Mouse (Mus musculus) liver, embryonic 11.5 days (tissue): Measurements from ENCODE around the gene Nolc1. TPM values are rescaled to one million over a fixed set of nuclear protein-coding genes. Genes with fewer than 3 reads are reported as not detected.

Experiments used
- ATAC-seq: fragments of 200-750 bp; cut with Nextera tagmentation; replicated peaks from 2 replicates; pipeline ENCODE4 v1.8.0; 2017; ENCODE audit warnings: moderate number of reproducible peaks, mild to moderate bottlenecking, moderate TSS enrichment, moderate library complexity; ENCODE audit not compliant: low FRiP score
- DNase-seq: peaks from one replicate; pipeline ENCODE4 v3.0.0-alpha.2; 2017; ENCODE audit warnings: low spot score
- H3K27ac ChIP-seq: fragments of 300-500 bp; sonication (generic); 2 replicates; pipeline ENCODE4 v1.5.1; 2014; ENCODE audit warnings: mild to moderate bottlenecking, low read depth, low read length, control low read depth
- H3K27me3 ChIP-seq: fragments of 300-500 bp; sonication (generic); replicated peaks from 2 replicates; pipeline ENCODE4 v1.6.1; 2014; ENCODE audit warnings: low read length, mixed read lengths; ENCODE audit not compliant: control insufficient read depth, insufficient read depth
- H3K36me3 ChIP-seq: fragments of 300-500 bp; sonication (generic); 2 replicates; pipeline ENCODE4 v1.6.1; 2014; ENCODE audit warnings: mild to moderate bottlenecking, low read length, moderate library complexity, mixed read lengths; ENCODE audit not compliant: control insufficient read depth, insufficient read depth
- H3K4me1 ChIP-seq: fragments of 300-500 bp; sonication (generic); replicated peaks from 2 replicates; pipeline ENCODE4 v1.6.1; 2014; ENCODE audit warnings: low read length, mixed read lengths; ENCODE audit not compliant: control insufficient read depth, insufficient read depth
- H3K4me2 ChIP-seq: fragments of 300-500 bp; sonication (generic); 2 replicates; pipeline ENCODE4 v1.6.1; 2014; ENCODE audit warnings: mild to moderate bottlenecking, control low read depth, moderate library complexity
- H3K4me3 ChIP-seq: fragments of 300-500 bp; sonication (generic); 2 replicates; pipeline ENCODE4 v1.5.1; 2014; ENCODE audit warnings: low read depth, low read length, control low read depth
- H3K9ac ChIP-seq: fragments of 300-500 bp; sonication (generic); 2 replicates; pipeline ENCODE4 v1.6.1; 2014; ENCODE audit warnings: low read depth, low read length, control low read depth
- H3K9me3 ChIP-seq: fragments of 300-500 bp; sonication (generic); 2 replicates; pipeline ENCODE4 v1.6.1; 2016; ENCODE audit warnings: low read length, inconsistent platforms, mixed read lengths; ENCODE audit not compliant: control insufficient read depth
- WGBS: fragments of 180-500 bp; shearing (Covaris S2); extraction: QIAGEN DNeasy Blood & Tissue Kit; methylation state at CpG from one replicate; pipeline ENCODE4 v1.1.7; 2014; 5-methylcytosine and 5-hydroxymethylcytosine counted together
- polyA plus RNA-seq: library from polyadenylated mRNA; unstranded; fragments of >200 nt; fragmentation: Nextera tagmentation; extraction: Ambion mirVana; gene quantifications from 2 replicates; pipeline ENCODE4 v1.2.1, GENCODE M21; 2014

The Nolc1 gene
- 211 TPM in 2 replicates for polyA plus RNA-seq

GRCm38 (mm10) chr19:46075616-46076607, at the start of gene Nolc1:
Gene Nolc1 (plus strand): TSS chr19:46075863.
- under 1% methylated on average over 66 of the region's 66 CpGs for WGBS
- Histone ChIP-seq H3K27me3 (no peaks in the 10 kb centered on the region), H3K36me3 (peaks cover 58% of the 10 kb centered on the region), H3K4me3 (peak within 1 kb of the TSS; percentile 93), H3K4me2 (peak within 1 kb of the TSS; percentile 74), H3K9ac (peak within 1 kb of the TSS; percentile 95), H3K27ac (peak within 1 kb of the TSS; percentile 87), H3K9me3 (no peaks in the 10 kb centered on the region), H3K4me1 (peaks cover 31% of the 10 kb centered on the region)
- peak; percentile 99 for DNase-seq
- ATAC-seq: peak; percentile 90

- peaks cover 4% of the 10 kb centered on the region for H3K4me1 ChIP-seq
- H3K4me3 ChIP-seq: no peak overlapping the region
- no peaks in the 10 kb centered on the region for H3K9me3 ChIP-seq
- no peak overlapping the region for H3K4me2 ChIP-seq
- H3K36me3 ChIP-seq: peaks cover 7% of the 10 kb centered on the region; the same call in 1 of the 2 replicates
- no peak overlapping the region for H3K9ac ChIP-seq
- no peak for DNase-seq
- no peak for ATAC-seq
- 65% methylated on average over 8 of the region's 8 CpGs for WGBS
- no peaks in the 10 kb centered on the region for H3K27me3 ChIP-seq
- no peak overlapping the region for H3K27ac ChIP-seq
Measured at GRCm38 (mm10) chr19:46026567-46026966, 49.1 kb upstream of the Nolc1 start.

- Histone ChIP-seq H3K4me1 (peaks cover 4% of the 10 kb centered on the region), H3K4me3 (no peak overlapping the region), H3K4me2 (no peak overlapping the region), H3K9me3 (no peaks in the 10 kb centered on the region), H3K27ac (no peak overlapping the region), H3K9ac (no peak overlapping the region), H3K36me3 (peaks cover 29% of the 10 kb centered on the region), H3K27me3 (no peaks in the 10 kb centered on the region)
- WGBS: 70% methylated on average over 11 of the region's 11 CpGs
- ATAC-seq (no peak), DNase-seq (no peak)
Measured at GRCm38 (mm10) chr19:46028747-46029320, 46.8 kb upstream of the Nolc1 start.

- 86% methylated on average over 1 of the region's 1 CpGs for WGBS
- no peak overlapping the region for H3K4me2 ChIP-seq
- no peak for DNase-seq
- H3K9ac ChIP-seq: no peak overlapping the region
- H3K27me3 ChIP-seq: no peaks in the 10 kb centered on the region
- no peak for ATAC-seq
- no peaks in the 10 kb centered on the region for H3K9me3 ChIP-seq
- H3K36me3 ChIP-seq: peaks cover 38% of the 10 kb centered on the region
- H3K4me1 ChIP-seq: peaks cover 4% of the 10 kb centered on the region
- H3K4me3 ChIP-seq: no peak overlapping the region
- H3K27ac ChIP-seq: no peak overlapping the region; the same call in 1 of the 2 replicates
Measured at GRCm38 (mm10) chr19:46029652-46030051, 46.0 kb upstream of the Nolc1 start.

GRCm38 (mm10) chr19:46030196-46030983, 45.3 kb upstream of the Nolc1 start:
- Histone ChIP-seq H3K4me1 (peaks cover 7% of the 10 kb centered on the region), H3K36me3 (peaks cover 45% of the 10 kb centered on the region), H3K27me3 (no peaks in the 10 kb centered on the region), H3K4me2 (no peak overlapping the region), H3K4me3 (no peak overlapping the region), H3K9ac (no peak overlapping the region), H3K9me3 (no peaks in the 10 kb centered on the region), H3K27ac (no peak overlapping the region)
- no peak for ATAC-seq
- WGBS: 91% methylated on average over 10 of the region's 10 CpGs
- no peak for DNase-seq

GRCm38 (mm10) chr19:46031689-46032432, 43.8 kb upstream of the Nolc1 start:
- H3K27ac ChIP-seq: peak overlapping the region; percentile 58; the same call in 1 of the 2 replicates
- H3K9me3 ChIP-seq: no peaks in the 10 kb centered on the region
- no peak overlapping the region for H3K4me3 ChIP-seq
- no peak overlapping the region for H3K4me2 ChIP-seq
- H3K4me1 ChIP-seq: peaks cover 16% of the 10 kb centered on the region
- DNase-seq (no peak), ATAC-seq (peak; percentile 29; the same call in 1 of the 2 replicates)
- H3K27me3 ChIP-seq: no peaks in the 10 kb centered on the region
- 82% methylated on average over 9 of the region's 9 CpGs for WGBS
- no peak overlapping the region for H3K9ac ChIP-seq
- peaks cover 56% of the 10 kb centered on the region for H3K36me3 ChIP-seq

- no peak overlapping the region for H3K27ac ChIP-seq
- no peak overlapping the region for H3K9ac ChIP-seq
- no peaks in the 10 kb centered on the region for H3K27me3 ChIP-seq
- 91% methylated on average over 26 of the region's 26 CpGs for WGBS
- ATAC-seq: no peak
- peaks cover 56% of the 10 kb centered on the region for H3K36me3 ChIP-seq
- DNase-seq: no peak
- peaks cover 22% of the 10 kb centered on the region for H3K4me1 ChIP-seq
- no peak overlapping the region for H3K4me2 ChIP-seq
- H3K4me3 ChIP-seq: no peak overlapping the region
- H3K9me3 ChIP-seq: no peaks in the 10 kb centered on the region
Measured at GRCm38 (mm10) chr19:46032731-46033510, 42.7 kb upstream of the Nolc1 start.
